Mouse (Mus musculus) embryonic facial prominence, embryonic 10.5 days (tissue): ENCODE measurements around the gene Nuf2. TPM values are rescaled to one million over a fixed set of nuclear protein-coding genes. Genes with fewer than 3 reads are reported as not detected.
"Not testable (repeated sequence)": the region's sequence is repeated elsewhere in the genome, so short reads cannot be mapped to it uniquely, and the experiment has no call there.

ENCODE experiments used
- DNase-seq: peaks from one replicate; pipeline ENCODE4 v3.0.0-alpha.2; 2017; ENCODE audit warnings: low spot score
- H3K27ac ChIP-seq: fragments of 300-500 bp; sonication (generic); replicated peaks from 2 replicates; pipeline ENCODE4 v1.5.1; 2016; ENCODE audit warnings: mild to moderate bottlenecking
- H3K27me3 ChIP-seq: fragments of 300-500 bp; sonication (generic); replicated peaks from 2 replicates; pipeline ENCODE4 v1.6.1; 2016; ENCODE audit warnings: low read depth, mild to moderate bottlenecking; ENCODE audit not compliant: poor library complexity, severe bottlenecking
- H3K36me3 ChIP-seq: fragments of 300-500 bp; sonication (generic); replicated peaks from 2 replicates; pipeline ENCODE4 v1.6.1; 2016; ENCODE audit warnings: mild to moderate bottlenecking, moderate library complexity
- H3K4me1 ChIP-seq: fragments of 300-500 bp; sonication (generic); 2 replicates; pipeline ENCODE4 v1.6.1; 2016
- H3K4me3 ChIP-seq: fragments of 300-500 bp; sonication (generic); 2 replicates; pipeline ENCODE4 v1.5.1; 2016; ENCODE audit warnings: mild to moderate bottlenecking, moderate library complexity
- H3K9me3 ChIP-seq: fragments of 300-500 bp; sonication (generic); 2 replicates; pipeline ENCODE4 v1.6.1; 2016; ENCODE audit warnings: mild to moderate bottlenecking
- WGBS: fragments of 180-500 bp; shearing (Covaris S2); methylation state at CpG from one replicate; pipeline ENCODE4 v1.1.7; 2016; 5-methylcytosine and 5-hydroxymethylcytosine counted together
- polyA plus RNA-seq: library from polyadenylated mRNA; unstranded; fragments of >200 nt; fragmentation: Nextera tagmentation; extraction: Ambion mirVana; gene quantifications from 2 replicates; pipeline ENCODE4 v1.2.1, GENCODE M21; 2016

The Nuf2 gene
- polyA plus RNA-seq = 75.8 and 75.9 TPM in 2 replicates

DNA sequence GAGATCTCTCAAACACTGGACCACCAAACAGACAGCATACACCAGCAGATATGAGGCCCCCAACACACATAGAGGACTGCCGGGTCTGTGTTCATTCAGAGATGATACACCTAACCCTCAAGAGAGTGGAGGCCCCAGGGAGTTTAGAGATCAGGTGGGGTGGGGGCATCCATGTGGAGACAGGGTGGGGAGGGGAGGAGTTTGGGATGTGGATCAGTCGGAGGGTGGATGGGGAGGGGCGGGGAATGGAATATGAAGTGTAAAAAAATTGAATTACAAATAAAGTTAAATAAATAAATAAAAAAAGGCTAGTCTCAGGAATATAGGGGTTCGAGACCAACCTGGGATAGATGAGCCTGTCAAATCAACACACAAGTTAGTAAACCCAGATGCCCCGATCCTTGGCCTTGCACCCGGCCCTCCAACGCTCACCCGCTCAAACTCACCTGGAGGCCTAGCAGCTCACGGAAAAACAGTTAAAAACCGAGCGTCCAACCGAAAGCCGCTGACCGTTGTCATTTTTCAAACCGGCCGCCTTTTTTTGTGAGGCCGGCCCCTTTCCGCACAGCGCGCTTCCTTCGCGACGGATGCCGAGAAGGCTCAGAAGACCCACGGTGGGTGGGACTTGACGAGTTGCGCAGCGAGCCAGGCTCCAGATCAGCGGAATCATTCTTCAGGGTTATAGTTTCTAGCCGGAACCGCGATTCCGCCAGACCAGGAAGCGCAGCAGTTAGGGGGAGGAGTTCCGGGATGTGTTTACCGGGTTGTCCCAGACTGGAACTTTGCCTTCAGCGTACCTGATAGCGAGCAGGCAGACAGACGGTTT lies at the start of gene Nuf2:
Gene Nuf2, minus strand, starts transcription at position 589 of the 826 bp plus-strand sequence.
- under 1% methylated on average over 39 of the region's 39 CpGs for WGBS
- Histone ChIP-seq H3K27ac (peak within 1 kb of the TSS; percentile 84), H3K36me3 (peaks cover 29% of the 10 kb centered on the region), H3K27me3 (no peaks in the 10 kb centered on the region), H3K4me3 (peak within 1 kb of the TSS; percentile 65), H3K4me1 (peaks cover 12% of the 10 kb centered on the region), H3K9me3 (no peaks in the 10 kb centered on the region)
- peak; percentile 96 for DNase-seq

DNA sequence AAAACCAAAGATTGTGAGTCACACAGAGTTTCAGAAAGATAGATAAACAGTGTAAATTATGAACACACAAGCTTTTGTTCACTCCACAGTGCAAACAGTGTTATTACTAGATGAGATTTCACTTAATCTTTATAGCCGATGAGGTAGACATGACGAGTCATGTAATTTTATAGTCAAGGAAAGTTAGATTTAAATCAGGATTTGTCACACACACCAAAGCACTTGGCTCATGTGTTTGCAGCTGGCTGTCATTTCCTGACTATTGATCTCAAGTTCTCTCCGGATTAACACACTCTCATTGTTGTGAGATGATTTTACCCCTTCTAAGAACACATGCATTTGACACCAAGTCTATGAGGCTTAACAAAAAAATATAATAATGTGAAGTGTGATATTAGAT lies 48.3 kb upstream of the Nuf2 start:
- no peaks in the 10 kb centered on the region for H3K9me3 ChIP-seq
- 71% methylated on average over 3 of the region's 3 CpGs for WGBS
- no peak overlapping the region for H3K4me3 ChIP-seq
- no peak overlapping the region for H3K27ac ChIP-seq
- no peaks in the 10 kb centered on the region for H3K4me1 ChIP-seq
- DNase-seq = no peak
- no peaks in the 10 kb centered on the region for H3K36me3 ChIP-seq
- no peaks in the 10 kb centered on the region for H3K27me3 ChIP-seq

DNA sequence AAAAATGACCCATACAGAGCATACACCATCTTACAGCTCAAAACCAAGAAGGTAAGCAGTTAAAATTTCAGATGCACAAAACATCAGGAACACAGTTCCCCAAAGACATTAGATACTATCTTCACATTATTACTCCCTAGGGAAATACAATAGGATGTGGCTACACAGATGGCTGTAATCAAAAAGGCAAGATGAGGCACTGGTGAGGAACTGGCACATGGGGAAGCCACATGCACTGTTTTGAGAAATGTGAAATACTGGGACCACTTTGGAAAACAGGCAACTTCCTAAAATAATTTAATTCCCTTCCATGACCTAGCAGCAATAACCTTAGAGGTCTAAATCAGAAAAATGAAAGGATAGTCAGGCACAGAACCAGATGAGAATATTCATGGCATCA lies 42.9 kb upstream of the Nuf2 start:
- Histone ChIP-seq H3K36me3 (no peaks in the 10 kb centered on the region), H3K4me1 (no peaks in the 10 kb centered on the region), H3K9me3 (no peaks in the 10 kb centered on the region), H3K27ac (no peak overlapping the region), H3K27me3 (no peaks in the 10 kb centered on the region), H3K4me3 (no peak overlapping the region)
- DNase-seq = no peak

DNA sequence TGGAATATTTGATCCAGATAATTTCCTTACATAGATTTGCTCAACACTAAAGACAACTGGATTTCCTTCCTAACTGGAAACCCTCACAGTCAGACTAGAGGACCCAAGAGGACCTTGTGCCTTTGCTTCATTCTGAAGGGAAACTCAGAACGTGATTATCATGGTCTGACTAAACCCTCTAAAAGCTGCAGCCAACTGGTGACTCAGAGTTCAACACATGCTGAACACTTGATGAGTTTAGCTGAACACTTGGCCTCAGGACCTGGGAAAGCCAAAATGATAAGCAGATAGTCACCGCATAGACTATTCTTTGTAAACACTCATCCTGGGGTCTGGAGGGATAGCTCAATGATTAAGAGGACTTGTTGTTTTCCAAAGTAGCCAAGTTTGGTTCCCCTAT lies 24.4 kb upstream of the Nuf2 start:
- no peak for DNase-seq
- Histone ChIP-seq H3K27ac (no peak overlapping the region), H3K4me3 (no peak overlapping the region), H3K27me3 (no peaks in the 10 kb centered on the region), H3K9me3 (no peaks in the 10 kb centered on the region), H3K4me1 (no peaks in the 10 kb centered on the region), H3K36me3 (no peaks in the 10 kb centered on the region)
- 85% methylated on average over 2 of the region's 2 CpGs for WGBS

DNA sequence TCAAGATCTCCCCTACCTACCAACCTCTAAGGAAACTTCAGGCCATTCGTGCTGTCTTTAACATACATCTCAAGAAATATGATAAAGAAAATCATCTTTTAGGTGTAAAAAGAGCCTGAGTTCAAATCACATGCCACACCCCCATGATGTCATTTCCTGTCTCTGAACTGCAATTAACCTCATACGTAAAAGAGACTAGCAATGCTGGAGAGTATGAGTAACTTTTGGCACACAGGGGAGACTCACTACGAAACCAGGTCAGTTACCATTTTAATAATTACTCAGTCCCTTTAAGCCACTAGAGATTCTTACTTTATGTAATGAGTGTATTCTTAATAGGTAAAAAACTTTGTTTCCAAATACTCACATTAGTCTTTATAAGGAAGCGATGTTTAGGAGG lies 23.8 kb upstream of the Nuf2 start:
- Histone ChIP-seq H3K9me3 (no peaks in the 10 kb centered on the region), H3K27me3 (no peaks in the 10 kb centered on the region), H3K4me1 (no peaks in the 10 kb centered on the region), H3K27ac (no peak overlapping the region), H3K4me3 (no peak overlapping the region), H3K36me3 (no peaks in the 10 kb centered on the region)
- 87% methylated on average over 4 of the region's 4 CpGs for WGBS
- DNase-seq = no peak

DNA sequence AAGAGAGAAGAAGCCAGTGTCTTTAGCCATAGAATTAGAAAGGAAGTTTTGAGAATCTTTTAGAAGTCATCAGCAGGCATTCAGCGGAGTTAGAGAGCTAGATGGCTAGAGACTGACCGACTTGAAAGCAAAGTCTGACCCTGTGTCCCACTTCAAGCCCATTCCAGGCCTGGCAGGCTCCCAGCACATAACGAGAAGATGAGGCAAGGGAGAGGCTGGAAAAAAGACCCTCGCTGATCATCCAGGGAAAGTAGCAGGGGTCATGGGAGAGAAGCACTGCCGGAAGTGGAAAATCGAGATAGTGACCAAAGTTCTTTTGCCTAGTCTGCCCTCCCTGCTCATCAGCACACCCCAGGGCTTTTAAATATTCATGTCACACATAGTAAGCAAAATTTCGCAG lies 22.2 kb upstream of the Nuf2 start:
- 83% methylated on average over 7 of the region's 7 CpGs for WGBS

DNA sequence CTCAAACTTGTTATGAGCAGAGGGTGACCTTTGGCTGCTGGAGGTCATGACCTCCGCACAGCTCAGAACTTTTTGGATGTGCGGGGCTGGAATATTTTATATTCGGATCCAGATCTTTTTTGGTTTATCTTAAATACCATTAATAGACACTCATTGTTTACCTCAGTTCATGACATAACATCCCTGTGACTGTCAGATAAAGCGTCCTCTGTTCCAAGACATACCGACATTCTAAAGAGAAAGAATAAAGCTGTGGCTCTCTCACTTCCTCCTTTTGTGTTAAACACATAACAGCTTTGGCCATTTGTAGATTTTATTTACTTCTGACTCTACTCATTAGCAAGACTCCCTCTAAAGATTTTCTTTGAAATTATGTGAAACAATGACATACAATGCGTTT lies 9.2 kb upstream of the Nuf2 start:
- no peaks in the 10 kb centered on the region for H3K4me1 ChIP-seq
- no peak overlapping the region for H3K4me3 ChIP-seq
- no peak for DNase-seq
- no peaks in the 10 kb centered on the region for H3K9me3 ChIP-seq
- WGBS = 85% methylated on average over 6 of the region's 6 CpGs
- no peak overlapping the region for H3K27ac ChIP-seq
- no peaks in the 10 kb centered on the region for H3K27me3 ChIP-seq
- no peaks in the 10 kb centered on the region for H3K36me3 ChIP-seq

More for the DNA sequence above, 22.2 kb upstream of the Nuf2 start:
- H3K27ac ChIP-seq = no peak overlapping the region
- H3K36me3 ChIP-seq = no peaks in the 10 kb centered on the region
- no peak overlapping the region for H3K4me3 ChIP-seq
- H3K27me3 ChIP-seq = no peaks in the 10 kb centered on the region
- H3K9me3 ChIP-seq = no peaks in the 10 kb centered on the region
- H3K4me1 ChIP-seq = no peaks in the 10 kb centered on the region
- DNase-seq = no peak

DNA sequence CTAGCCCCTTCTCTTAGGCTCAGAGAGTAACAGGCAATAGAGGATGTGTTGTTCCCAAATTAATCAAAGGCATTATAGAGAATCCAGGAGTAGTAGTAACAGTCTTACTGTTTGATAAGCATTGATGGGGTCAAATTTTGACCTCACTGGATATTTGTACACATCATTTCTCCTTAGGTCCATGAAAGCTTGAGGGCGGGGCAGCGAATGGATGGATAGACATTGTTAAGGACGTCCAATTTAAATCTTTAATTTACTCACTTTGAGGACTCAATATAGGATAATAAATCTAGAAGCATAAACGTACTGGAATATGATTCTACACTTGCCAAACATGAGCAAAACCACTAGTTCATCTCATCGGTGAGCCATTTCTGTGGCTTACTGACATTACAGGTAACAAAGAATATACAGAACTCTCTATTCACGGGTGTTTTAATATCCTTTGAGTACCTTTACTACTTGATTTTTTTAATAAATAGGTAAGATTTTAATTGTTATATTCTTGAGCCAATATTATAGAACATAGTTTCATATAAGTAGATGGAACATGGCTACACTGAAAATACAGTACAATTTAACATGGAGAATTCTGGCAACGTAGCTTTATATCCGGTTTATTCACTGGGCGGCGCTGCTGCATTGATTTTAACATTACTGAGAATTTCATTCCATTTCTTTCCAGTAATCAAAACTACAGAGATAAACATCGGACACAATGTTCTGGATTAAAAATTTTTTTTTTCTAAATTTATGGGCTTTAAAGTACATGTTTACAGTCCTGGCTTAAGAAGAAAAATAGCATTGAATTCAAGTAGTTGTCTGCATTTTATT lies 655 bp upstream of the Nuf2 start:
- Histone ChIP-seq H3K27ac (peak overlapping the region; percentile 84), H3K27me3 (no peaks in the 10 kb centered on the region), H3K36me3 (peaks cover 21% of the 10 kb centered on the region), H3K9me3 (no peaks in the 10 kb centered on the region), H3K4me1 (peaks cover 12% of the 10 kb centered on the region), H3K4me3 (peak overlapping the region; percentile 65)
- peak; percentile 34 for DNase-seq
- whole genome bisulfite sequencing = 14% methylated on average over 11 of the region's 11 CpGs

DNA sequence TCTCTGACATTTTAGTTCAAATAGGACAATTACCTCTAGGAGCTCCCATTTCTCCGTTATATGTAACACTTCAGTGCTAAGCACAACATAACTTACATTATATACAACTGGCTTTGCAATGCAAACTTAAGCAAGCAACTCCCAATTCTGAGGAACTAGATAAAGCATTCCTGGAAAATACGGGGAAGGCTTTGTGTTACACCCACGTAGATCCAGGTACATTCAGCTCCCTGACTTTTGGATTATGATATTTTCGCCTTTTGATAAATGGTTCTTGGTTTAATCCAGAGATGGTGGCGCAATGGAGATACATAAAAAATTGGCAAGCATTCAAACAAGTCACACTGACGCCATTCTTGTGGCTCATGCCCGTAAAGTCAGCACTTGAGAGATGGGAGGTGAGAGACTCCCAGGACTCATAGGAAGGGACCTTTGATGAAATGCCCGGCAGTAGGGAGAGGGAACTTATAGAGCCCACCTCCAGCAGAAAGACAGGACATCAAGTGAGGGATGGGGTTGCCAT lies 1.2 kb downstream of the Nuf2 start:
- peaks cover 12% of the 10 kb centered on the region for H3K4me1 ChIP-seq
- H3K27me3 ChIP-seq = no peaks in the 10 kb centered on the region
- DNase-seq = no peak
- H3K36me3 ChIP-seq = peaks cover 39% of the 10 kb centered on the region
- 88% methylated on average over 8 of the region's 8 CpGs for WGBS
- no peaks in the 10 kb centered on the region for H3K9me3 ChIP-seq
- H3K4me3 ChIP-seq = peak overlapping the region; percentile 65
- no peak overlapping the region for H3K27ac ChIP-seq

DNA sequence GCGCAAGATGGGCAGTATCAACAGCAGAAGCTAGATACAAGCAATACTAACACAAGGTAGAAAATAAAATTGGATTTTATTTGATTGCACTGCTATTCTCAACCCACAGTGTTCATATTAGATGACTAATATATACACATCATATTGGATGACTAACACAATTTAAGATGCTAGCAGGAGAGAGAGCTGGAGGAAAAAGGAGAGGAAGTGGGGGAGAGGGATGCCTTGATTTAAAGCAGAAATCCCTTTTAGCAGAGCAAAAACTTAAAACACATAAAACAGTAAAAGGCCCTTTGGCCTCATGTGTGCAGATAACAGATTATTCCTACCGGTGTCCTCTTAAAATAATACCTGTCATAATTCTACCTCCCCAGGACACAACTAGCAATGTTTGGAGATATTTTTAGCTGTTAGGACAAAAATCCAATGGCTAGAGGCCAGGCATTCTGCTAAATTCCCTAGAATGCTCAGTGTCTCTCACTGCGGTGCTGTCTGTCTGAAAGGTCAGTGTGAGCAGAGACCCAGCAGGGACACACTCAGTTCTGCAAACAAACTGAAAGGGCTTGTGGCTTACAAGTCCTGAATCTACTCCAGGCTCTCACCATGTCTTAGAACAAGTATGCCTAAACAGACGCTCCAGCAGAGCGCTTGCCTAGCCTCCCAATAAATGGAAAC lies 5.1 kb downstream of the Nuf2 start:
- no peaks in the 10 kb centered on the region for H3K27me3 ChIP-seq
- H3K4me3 ChIP-seq = no peak overlapping the region
- H3K9me3 ChIP-seq = no peaks in the 10 kb centered on the region
- H3K36me3 ChIP-seq = peaks cover 79% of the 10 kb centered on the region
- no peak for DNase-seq
- H3K27ac ChIP-seq = no peak overlapping the region
- peaks cover 12% of the 10 kb centered on the region for H3K4me1 ChIP-seq
- WGBS = 95% methylated on average over 5 of the region's 5 CpGs

DNA sequence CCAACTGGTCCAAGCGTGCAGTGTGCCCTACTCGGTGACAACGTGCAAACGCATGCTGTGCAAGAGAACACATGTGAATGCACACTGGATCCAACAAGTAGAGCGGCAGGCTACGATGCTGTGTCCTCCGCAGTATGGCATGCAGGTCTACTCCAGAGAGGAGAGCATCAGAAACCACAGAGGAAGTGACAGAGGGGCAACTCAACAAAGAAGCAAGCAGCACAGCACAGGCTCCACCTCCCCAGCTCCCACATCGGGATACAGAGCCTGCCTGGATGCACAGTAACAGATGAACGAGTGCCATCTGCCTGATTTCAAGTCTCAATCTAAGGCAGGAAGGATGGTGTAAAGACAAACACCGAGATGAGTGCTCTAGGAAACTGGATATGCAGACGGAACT lies 11.9 kb downstream of the Nuf2 start:
- WGBS = 94% methylated on average over 11 of the region's 11 CpGs
- DNase-seq = no peak
- H3K9me3 ChIP-seq = no peaks in the 10 kb centered on the region
- H3K4me3 ChIP-seq = no peak overlapping the region
- H3K4me1 ChIP-seq = no peaks in the 10 kb centered on the region
- peaks cover 96% of the 10 kb centered on the region for H3K36me3 ChIP-seq
- H3K27ac ChIP-seq = no peak overlapping the region
- no peaks in the 10 kb centered on the region for H3K27me3 ChIP-seq

DNA sequence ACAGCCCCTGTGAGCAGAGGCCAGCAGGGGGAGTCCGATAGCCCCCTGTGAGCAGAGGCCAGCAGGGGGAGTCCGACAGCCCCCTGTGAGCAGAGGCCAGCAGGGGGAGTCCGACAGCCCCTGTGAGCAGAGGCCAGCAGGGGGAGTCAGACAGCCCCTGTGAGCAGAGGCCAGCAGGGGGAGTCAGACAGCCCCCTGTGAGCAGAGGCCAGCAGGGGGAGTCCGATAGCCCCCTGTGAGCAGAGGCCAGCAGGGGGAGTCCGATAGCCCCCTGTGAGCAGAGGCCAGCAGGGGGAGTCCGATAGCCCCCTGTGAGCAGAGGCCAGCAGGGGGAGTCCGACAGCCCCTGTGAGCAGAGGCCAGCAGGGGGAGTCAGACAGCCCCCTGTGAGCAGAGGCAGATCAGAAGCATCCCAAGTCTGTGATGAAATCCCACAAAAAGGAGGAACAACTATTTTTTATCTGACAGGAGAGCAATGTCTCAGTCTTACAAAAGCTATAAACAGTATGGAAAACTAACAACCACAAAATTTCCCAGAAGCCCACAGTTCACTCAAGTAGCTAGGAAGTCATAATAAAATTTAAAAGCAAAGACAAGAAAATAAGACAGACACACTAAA lies 13.3 kb downstream of the Nuf2 start:
- H3K9me3 ChIP-seq, H3K4me1 ChIP-seq, H3K4me3 ChIP-seq, DNase-seq, H3K27me3 ChIP-seq, H3K27ac ChIP-seq: not testable (repeated sequence)
- H3K36me3 ChIP-seq = peaks cover 96% of the 10 kb centered on the region
- WGBS = 96% methylated on average over 7 of the region's 7 CpGs
